Mouse (Mus musculus) liver, postnatal 0 days (tissue): ENCODE results near the gene Epha5.

ENCODE experiments used
- CTCF ChIP-seq: sonication (generic); IDR thresholded peaks from 2 replicates; pipeline ENCODE4 v1.5.1; 2016; ENCODE audit warnings: antibody characterized with exemption, low read depth
- EP300 ChIP-seq: IDR thresholded peaks from 2 replicates; pipeline ENCODE4 v1.6.1; 2016; ENCODE audit warnings: antibody characterized with exemption, low read depth, mild to moderate bottlenecking

- no peak for TF ChIP-seq CTCF
- no peak for TF ChIP-seq EP300
These were observed 23.1 kb upstream of the Epha5 start for GRCm38 (mm10) chr5:84440232-84440631.
